ENCODE assay signal across 8 mouse cellular contexts in the genomic region with DNA sequence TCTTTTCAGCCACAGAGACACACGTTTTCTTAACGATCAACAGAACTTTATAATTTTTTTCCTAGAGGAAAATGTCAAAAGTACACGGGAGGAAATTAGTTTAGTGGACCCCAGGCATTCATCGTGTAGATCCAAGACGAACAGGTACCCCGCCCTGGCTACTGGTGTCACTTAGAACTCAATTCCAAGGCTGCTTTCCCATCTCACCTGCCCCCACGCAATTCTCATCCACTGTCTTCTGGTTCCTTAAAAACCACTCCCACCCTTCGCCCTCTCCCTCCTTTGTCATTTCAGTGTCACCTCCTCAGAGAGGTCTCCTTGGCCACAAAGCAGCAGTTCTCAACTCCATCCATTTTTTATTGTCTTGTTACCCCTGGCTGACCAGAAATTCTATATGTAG. TPM values are rescaled to one million over a fixed set of nuclear protein-coding genes. Genes with fewer than 3 reads are reported as not detected.
DNase-seq lines count a peak whose midpoint lies in the region; ATAC-seq and TF ChIP-seq lines count a peak whose summit lies in the region.

No protein-coding gene starts in this region.

- no peak for TF ChIP-seq CTCF in left cerebral cortex, adult 2 months (IDR thresholded peaks at IDR 0.05)

- peaks cover 10% of the 10 kb centered on the region; the same call in 1 of the 2 replicates for H3K27me3 ChIP-seq in embryonic facial prominence, embryonic 15.5 days
- H3K27me3 ChIP-seq in intestine, embryonic 16.5 days (replicated peaks; ENCODE audit: control insufficient read depth, insufficient read depth, low read length), result peaks cover 2% of the 10 kb centered on the region; the same call in 1 of the 2 replicates
- peaks cover 18% of the 10 kb centered on the region for H3K27me3 ChIP-seq in neural tube, embryonic 13.5 days

- intact Hi-C loops in left cerebral cortex, adult 2 months (cut with DNase I), result no loop called here
- intact Hi-C loops in left cerebral cortex, postnatal 25 days (cut with DNase I), result no loop called here

- H3K4me1 ChIP-seq in embryonic facial prominence, embryonic 15.5 days, result peaks cover 16% of the 10 kb centered on the region
- H3K4me1 ChIP-seq in intestine, embryonic 16.5 days (ENCODE audit: control insufficient read depth, insufficient read depth, low read length), result peaks cover 11% of the 10 kb centered on the region; the same call in 1 of the 2 replicates
- H3K4me1 ChIP-seq in neural tube, embryonic 13.5 days (replicated peaks), result peaks cover 16% of the 10 kb centered on the region

- H3K36me3 ChIP-seq in embryonic facial prominence, embryonic 15.5 days, result no peaks in the 10 kb centered on the region
- H3K36me3 ChIP-seq in intestine, embryonic 16.5 days (ENCODE audit: control insufficient read depth, insufficient read depth, low read length), result no peaks in the 10 kb centered on the region
- no peaks in the 10 kb centered on the region for H3K36me3 ChIP-seq in neural tube, embryonic 13.5 days

- H3K4me3 ChIP-seq in left cerebral cortex, adult 2 months, result peak overlapping the region; percentile 50; the same call in 1 of the 2 replicates
- H3K4me3 ChIP-seq in embryonic facial prominence, embryonic 15.5 days (replicated peaks), result peak overlapping the region; percentile 67
- peak overlapping the region; percentile 71 for H3K4me3 ChIP-seq in intestine, embryonic 16.5 days (ENCODE audit: low read length)
- H3K4me3 ChIP-seq in neural tube, embryonic 13.5 days, result peak overlapping the region; percentile 47

- 24% methylated on average over 8 of the region's 8 CpGs for WGBS in embryonic facial prominence, embryonic 15.5 days
- 26% methylated on average over 8 of the region's 8 CpGs for WGBS in intestine, embryonic 16.5 days
- WGBS in neural tube, embryonic 13.5 days, result 24% methylated on average over 8 of the region's 8 CpGs

- H3K9ac ChIP-seq in embryonic facial prominence, embryonic 15.5 days, result no peak overlapping the region
- H3K9ac ChIP-seq in intestine, embryonic 16.5 days (ENCODE audit: low read depth, low read length), result peak overlapping the region; percentile 46
- no peak overlapping the region; the same call in 1 of the 2 replicates for H3K9ac ChIP-seq in neural tube, embryonic 13.5 days

- no peak overlapping the region for H3K27ac ChIP-seq in left cerebral cortex, adult 2 months
- peak overlapping the region; percentile 84; the same call in 1 of the 2 replicates for H3K27ac ChIP-seq in embryonic facial prominence, embryonic 15.5 days (replicated peaks)
- no peak overlapping the region for H3K27ac ChIP-seq in intestine, embryonic 16.5 days (ENCODE audit: low read length)
- no peak overlapping the region for H3K27ac ChIP-seq in neural tube, embryonic 13.5 days (replicated peaks)

- no peaks in the 10 kb centered on the region for H3K9me3 ChIP-seq in embryonic facial prominence, embryonic 15.5 days (replicated peaks)
- H3K9me3 ChIP-seq in intestine, embryonic 16.5 days (ENCODE audit: control insufficient read depth, low read length), result no peaks in the 10 kb centered on the region
- no peaks in the 10 kb centered on the region for H3K9me3 ChIP-seq in neural tube, embryonic 13.5 days

- H3K4me2 ChIP-seq in embryonic facial prominence, embryonic 15.5 days (replicated peaks), result peak overlapping the region; percentile 79
- peak overlapping the region; percentile 82 for H3K4me2 ChIP-seq in intestine, embryonic 16.5 days (ENCODE audit: low read depth, low read length)
- peak overlapping the region; percentile 92 for H3K4me2 ChIP-seq in neural tube, embryonic 13.5 days

- ATAC-seq in embryonic facial prominence, embryonic 15.5 days (ENCODE audit: insufficient number of reproducible peaks, low FRiP score, low TSS enrichment, low read depth), result no peak
- no peak for ATAC-seq in intestine, embryonic 16.5 days
- peak; percentile 19; the same call in 1 of the 2 replicates for ATAC-seq in neural tube, embryonic 13.5 days (ENCODE audit: low read depth)

- no peak for DNase-seq in left cerebral cortex, adult 2 months (ENCODE audit: extremely low spot score in 1 of 2, low spot score in 2 of 2)
- no peak for DNase-seq in left cerebral cortex, adult 8-10 months (ENCODE audit: low spot score in 2 of 2)
- DNase-seq in layer of hippocampus, postnatal 14 days (ENCODE audit: low spot score in 2 of 2), result no peak
- DNase-seq in retina, embryonic 14.5 days (ENCODE audit: low spot score), result no peak
- no peak for DNase-seq in left cerebral cortex, postnatal 25 days (ENCODE audit: low spot score in 2 of 2)

RNA-seq across cellular contexts. Expression of gene Plekhf1, which starts 0.5 kb away (rescaled TPM):
- 1 to 10 TPM; 2.3 to 2.5 TPM for total RNA-seq in left cerebral cortex, adult 2 months (2021)
- 1 to 10 TPM; 1.7 to 3.3 (median 2.6) TPM for total RNA-seq in left cerebral cortex, adult 8-10 months (2022)
- polyA plus RNA-seq in embryonic facial prominence, embryonic 15.5 days (2015; fragmentation: Nextera tagmentation; extraction: Ambion mirVana), result 4.8 and 5.3 TPM in 2 replicates
- 4.5 and 4.8 TPM in 2 replicates for polyA plus RNA-seq in intestine, embryonic 16.5 days (2015; fragmentation: Nextera tagmentation; extraction: Ambion mirVana)
- 0.71 and 0.91 TPM in 2 replicates for polyA plus RNA-seq in neural tube, embryonic 13.5 days (2015; fragmentation: Nextera tagmentation; extraction: Ambion mirVana)
- 1 to 10 TPM; 2.8 to 3.1 TPM for total RNA-seq in layer of hippocampus, postnatal 14 days (2021)
- total RNA-seq in left cerebral cortex, postnatal 25 days (2021), result 1 to 10 TPM; 1.4 TPM

RNA-seq across cellular contexts. Expression of gene Pop4, which starts 42.9 kb away (rescaled TPM):
- 10 to 100 TPM; 19.9 to 22.8 TPM for total RNA-seq in left cerebral cortex, adult 2 months (2021)
- total RNA-seq in left cerebral cortex, adult 8-10 months (2022), result 10 to 100 TPM; 22.6 to 25.6 (median 23.6) TPM
- 51.3 and 56.1 TPM in 2 replicates for polyA plus RNA-seq in embryonic facial prominence, embryonic 15.5 days (2015; fragmentation: Nextera tagmentation; extraction: Ambion mirVana)
- polyA plus RNA-seq in intestine, embryonic 16.5 days (2015; fragmentation: Nextera tagmentation; extraction: Ambion mirVana), result 38.4 and 43.7 TPM in 2 replicates
- polyA plus RNA-seq in neural tube, embryonic 13.5 days (2015; fragmentation: Nextera tagmentation; extraction: Ambion mirVana), result 77.6 and 78.3 TPM in 2 replicates
- 10 to 100 TPM; 28.8 to 31.2 TPM for total RNA-seq in layer of hippocampus, postnatal 14 days (2021)
- 10 to 100 TPM; 22.7 to 24.0 TPM for total RNA-seq in left cerebral cortex, postnatal 25 days (2021)

RNA-seq across cellular contexts. Expression of gene 1600014C10Rik, which starts 45.3 kb away (rescaled TPM):
- 10 to 100 TPM; 20.7 to 24.0 TPM for total RNA-seq in left cerebral cortex, adult 2 months (2021)
- total RNA-seq in left cerebral cortex, adult 8-10 months (2022), result 10 to 100 TPM; 23.0 to 27.9 (median 25.2) TPM
- 18.4 and 19.6 TPM in 2 replicates for polyA plus RNA-seq in embryonic facial prominence, embryonic 15.5 days (2015; fragmentation: Nextera tagmentation; extraction: Ambion mirVana)
- polyA plus RNA-seq in intestine, embryonic 16.5 days (2015; fragmentation: Nextera tagmentation; extraction: Ambion mirVana), result 16.6 TPM in 2 replicates
- 27.5 and 29.1 TPM in 2 replicates for polyA plus RNA-seq in neural tube, embryonic 13.5 days (2015; fragmentation: Nextera tagmentation; extraction: Ambion mirVana)
- total RNA-seq in layer of hippocampus, postnatal 14 days (2021), result 10 to 100 TPM; 17.4 to 20.6 TPM
- 10 to 100 TPM; 21.5 to 22.6 TPM for total RNA-seq in left cerebral cortex, postnatal 25 days (2021)
